Comparison of ENCODE assay signal across 18 mouse cellular contexts in the genomic region with DNA sequence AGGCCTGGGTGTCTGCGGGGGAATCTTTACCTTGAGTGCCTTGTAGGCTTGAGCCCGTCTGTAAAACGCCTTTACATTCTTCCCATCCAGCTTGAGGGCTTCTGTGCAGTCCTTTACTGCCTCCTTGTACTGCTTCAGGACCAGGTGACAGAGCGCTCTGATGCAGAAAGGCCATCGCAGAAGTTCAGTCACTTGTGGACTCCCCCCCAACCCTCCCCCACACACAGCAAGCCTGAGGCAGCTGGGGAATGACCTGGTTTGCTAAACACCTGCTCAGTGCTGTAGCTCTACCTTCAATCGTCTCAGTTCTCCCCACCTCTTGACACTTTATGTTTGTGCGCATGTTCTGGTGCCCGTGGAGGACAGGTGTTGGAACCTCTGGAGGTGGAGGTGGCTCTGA. TPM values are rescaled to one million over a fixed set of nuclear protein-coding genes. Genes with fewer than 3 reads are reported as not detected.
A peak's percentile ranks its signal among the peaks of the same experiment; 100 is the strongest.
DNase-seq lines count a peak whose midpoint lies in the region; TF ChIP-seq lines count a peak whose summit lies in the region.
"Had no signal": no experiment of that assay in that cellular context is flagged by ENCODE, and none has a peak within 500 bp of the region (broad histone marks: within the 10 kb centered on the region; RNA-seq: fewer than 3 reads in every experiment).

No protein-coding gene starts in this region.

- H3K9me3 ChIP-seq in heart, embryonic 10.5 days = no peaks in the 10 kb centered on the region
- H3K9me3 ChIP-seq: embryonic facial prominence, embryonic 15.5 days; forebrain, embryonic 10.5 days; hindbrain, embryonic 12.5 days had no signal

- no peak for DNase-seq in heart, embryonic 10.5 days (ENCODE audit: low spot score)
- no peak for DNase-seq in heart, postnatal 10 days
- peak; percentile 35 for DNase-seq in brain, adult 2 months (ENCODE audit: low read depth, low spot score)
- DNase-seq in thymus, adult 2 months = peak; percentile 16
- peak; percentile 52 for DNase-seq in thymus, postnatal 4 days
- no peak for DNase-seq in left cerebral cortex, adult 2 months (ENCODE audit: extremely low spot score in 1 of 2, low spot score in 2 of 2)
- DNase-seq: adrenal gland, postnatal 25 days; cerebellum, adult 11-12 months; embryo, embryonic 11 days; gastrocnemius, postnatal 10 days; heart, adult 18-20 months; heart, postnatal 4 days; kidney, adult 11 months had no signal

- peaks cover 76% of the 10 kb centered on the region for H3K36me3 ChIP-seq in heart, embryonic 10.5 days
- peaks cover 65% of the 10 kb centered on the region for H3K36me3 ChIP-seq in thymus, adult 2 months (ENCODE audit: control insufficient read depth, insufficient read depth, low read length)

- H3K27ac ChIP-seq in heart, embryonic 10.5 days = peak overlapping the region; percentile 52; the same call in 1 of the 2 replicates
- peak overlapping the region; percentile 90 for H3K27ac ChIP-seq in thymus, adult 2 months (ENCODE audit: control insufficient read depth, insufficient read depth, low read length)
- no peak overlapping the region for H3K27ac ChIP-seq in left cerebral cortex, adult 2 months
- H3K27ac ChIP-seq: embryonic facial prominence, embryonic 15.5 days; forebrain, embryonic 10.5 days; hindbrain, embryonic 12.5 days had no signal

- peaks cover 8% of the 10 kb centered on the region; the same call in 1 of the 2 replicates for H3K27me3 ChIP-seq in heart, embryonic 10.5 days (ENCODE audit: insufficient read depth, poor library complexity, severe bottlenecking)
- H3K27me3 ChIP-seq in thymus, adult 2 months (ENCODE audit: control insufficient read depth, insufficient read depth, low read length) = no peaks in the 10 kb centered on the region
- H3K27me3 ChIP-seq: embryonic facial prominence, embryonic 15.5 days; hindbrain, embryonic 12.5 days had no signal

- no peak for TF ChIP-seq CTCF in thymus, adult 2 months (IDR thresholded peaks at IDR 0.05; ENCODE audit: borderline replicate concordance, control insufficient read depth, extremely low read depth, insufficient read depth, low read length, poor library complexity)
- no peak for TF ChIP-seq CTCF in left cerebral cortex, adult 2 months (IDR thresholded peaks at IDR 0.05)

- no peak overlapping the region for H3K4me3 ChIP-seq in heart, embryonic 10.5 days
- no peak overlapping the region for H3K4me3 ChIP-seq in thymus, adult 2 months (ENCODE audit: control insufficient read depth, insufficient read depth, low read length)
- no peak overlapping the region for H3K4me3 ChIP-seq in left cerebral cortex, adult 2 months
- H3K4me3 ChIP-seq: embryonic facial prominence, embryonic 15.5 days; erythroblast, embryonic 14.5 days; forebrain, embryonic 10.5 days; hindbrain, embryonic 12.5 days had no signal

- intact Hi-C loops in heart, postnatal 10 days (cut with DNase I) = loop anchor here (5.0 kb wide), 1 partner anchor 57 kb away; no protein-coding TSS in a partner anchor
- intact Hi-C loops in left cerebral cortex, adult 2 months (cut with DNase I) = no loop called here

- TF ChIP-seq POLR2A in thymus, adult 2 months (IDR thresholded peaks at IDR 0.05; ENCODE audit: control insufficient read depth, extremely low read depth, insufficient read depth, low read length, poor library complexity) = no peak

- WGBS in heart, embryonic 10.5 days = 83% methylated on average over 8 of the region's 8 CpGs
- WGBS in thymus, adult 2 months = 69% methylated on average over 8 of the region's 8 CpGs

- peaks cover 18% of the 10 kb centered on the region for H3K4me1 ChIP-seq in heart, embryonic 10.5 days
- peaks cover 20% of the 10 kb centered on the region for H3K4me1 ChIP-seq in thymus, adult 2 months (replicated peaks; ENCODE audit: control insufficient read depth, insufficient read depth, low read length)
- H3K4me1 ChIP-seq: embryonic facial prominence, embryonic 15.5 days; forebrain, embryonic 10.5 days; hindbrain, embryonic 12.5 days had no signal

RNA-seq across cellular contexts. Expression of a gene that starts 15.5 kb away (rescaled TPM):
- polyA plus RNA-seq in heart, embryonic 10.5 days (2016; fragmentation: Nextera tagmentation; extraction: Ambion mirVana) = 20.5 and 23.6 TPM in 2 replicates
- 10 to 100 TPM; 20.9 to 21.4 TPM for total RNA-seq in heart, postnatal 10 days (2021)
- polyA plus RNA-seq in thymus, adult 2 months (2012; rRNA removed) = 85.1 and 90.1 TPM in 2 replicates
- 10 to 100 TPM; 32.4 to 41.9 TPM for total RNA-seq in left cerebral cortex, adult 2 months (2021)

RNA-seq across cellular contexts. Expression of a gene that starts 16.3 kb away (rescaled TPM):
- polyA plus RNA-seq in heart, embryonic 10.5 days (2016; fragmentation: Nextera tagmentation; extraction: Ambion mirVana) = 58.7 and 65.0 TPM in 2 replicates
- 10 to 100 TPM; 22.8 to 25.9 TPM for total RNA-seq in heart, postnatal 10 days (2021)
- 83.7 and 93.8 TPM in 2 replicates for polyA plus RNA-seq in thymus, adult 2 months (2012; rRNA removed)
- 10 to 100 TPM; 79.2 to 83.9 TPM for total RNA-seq in left cerebral cortex, adult 2 months (2021)

RNA-seq across cellular contexts. Expression of a gene that starts 29.4 kb away (rescaled TPM):
- 0.63 and 1.1 TPM in 2 replicates for polyA plus RNA-seq in heart, embryonic 10.5 days (2016; fragmentation: Nextera tagmentation; extraction: Ambion mirVana)
- under 1 TPM; 0.77 to 0.91 TPM for total RNA-seq in heart, postnatal 10 days (2021)
- polyA plus RNA-seq in thymus, adult 2 months (2012; rRNA removed) = 0.51 and 0.97 TPM in 2 replicates
- 1 to 10 TPM in 1 of 2 experiments, under 1 TPM in 1; 0.84 to 1.1 TPM for total RNA-seq in left cerebral cortex, adult 2 months (2021)
- total RNA-seq: ES-E14 had no signal

RNA-seq across cellular contexts. Expression of a gene that starts 59.9 kb away (rescaled TPM):
- polyA plus RNA-seq in heart, embryonic 10.5 days (2016; fragmentation: Nextera tagmentation; extraction: Ambion mirVana) = 274 and 296 TPM in 2 replicates
- total RNA-seq in heart, postnatal 10 days (2021) = 100 to 1,000 TPM; 138 to 139 TPM
- polyA plus RNA-seq in thymus, adult 2 months (2012; rRNA removed) = 39.1 and 42.5 TPM in 2 replicates
- 100 to 1,000 TPM; 440 to 460 TPM for total RNA-seq in left cerebral cortex, adult 2 months (2021)

Comparison
In these comparisons a context has a peak if more than half of its experiments do, and no peak if none do; other contexts are left out.
1. DNase-seq: peak in brain, adult 2 months (single experiment), thymus, adult 2 months (single experiment) and thymus, postnatal 4 days (single experiment); none in heart, embryonic 10.5 days (single experiment), heart, postnatal 10 days (0 of 2) and left cerebral cortex, adult 2 months (0 of 2).